Mouse (Mus musculus) spleen, postnatal 14 days (tissue): ENCODE results near the gene Soga1.

ENCODE experiments used
- DNase-seq, 2 experiments: peaks; one replicate each; pipeline ENCODE4 v3.0.0; 2021 to 2022; ENCODE audit warnings: low spot score in 2 of 2

Gene Soga1

GRCm38 (mm10) chr2:157079701-157080180 is 687 bp upstream of the Soga1 start:
- DNase-seq = no peak

GRCm38 (mm10) chr2:157078059-157078792 is 828 bp downstream of the Soga1 start:
- DNase-seq = no peak

GRCm38 (mm10) chr2:157077641-157078058 is 1.4 kb downstream of the Soga1 start:
- DNase-seq = no peak

- DNase-seq = no peak
Observed at GRCm38 (mm10) chr2:157077160-157077559, 1.9 kb downstream of the Soga1 start.

GRCm38 (mm10) chr2:157076585-157076984 is 2.5 kb downstream of the Soga1 start:
- no peak for DNase-seq

GRCm38 (mm10) chr2:157075685-157076084 is 3.4 kb downstream of the Soga1 start:
- no peak for DNase-seq

- DNase-seq = no peak
Observed at GRCm38 (mm10) chr2:157075226-157075625, 3.8 kb downstream of the Soga1 start.

GRCm38 (mm10) chr2:157074772-157075171 is 4.3 kb downstream of the Soga1 start:
- DNase-seq = no peak

- DNase-seq = no peak
Observed at GRCm38 (mm10) chr2:157074186-157074724, 4.8 kb downstream of the Soga1 start.

- DNase-seq = no peak
Observed at GRCm38 (mm10) chr2:157073378-157074052, 5.5 kb downstream of the Soga1 start.

- DNase-seq = no peak
Observed at GRCm38 (mm10) chr2:157072316-157072990, 6.6 kb downstream of the Soga1 start.

GRCm38 (mm10) chr2:157071556-157071955 is 7.5 kb downstream of the Soga1 start:
- DNase-seq = no peak

GRCm38 (mm10) chr2:157070365-157070764 is 8.7 kb downstream of the Soga1 start:
- no peak for DNase-seq

GRCm38 (mm10) chr2:157069755-157070315 is 9.2 kb downstream of the Soga1 start:
- no peak for DNase-seq

GRCm38 (mm10) chr2:157069355-157069735 is 9.7 kb downstream of the Soga1 start:
- DNase-seq = no peak

GRCm38 (mm10) chr2:157068701-157069354 is 10.2 kb downstream of the Soga1 start:
- no peak for DNase-seq

- no peak for DNase-seq
Observed at GRCm38 (mm10) chr2:157066731-157067430, 12.2 kb downstream of the Soga1 start.

- DNase-seq = no peak
Observed at GRCm38 (mm10) chr2:157065879-157066226, 13.2 kb downstream of the Soga1 start.

- DNase-seq = no peak
Observed at GRCm38 (mm10) chr2:157064978-157065878, 13.8 kb downstream of the Soga1 start.

- no peak for DNase-seq
Observed at GRCm38 (mm10) chr2:157064136-157064535, 14.9 kb downstream of the Soga1 start.
